Mouse (Mus musculus): ENCODE data around the gene Eaf2. TPM values are rescaled to one million over a fixed set of nuclear protein-coding genes. Genes with fewer than 3 reads are reported as not detected.

Gene Eaf2
- polyA plus RNA-seq, 1 experiment = 0.04 TPM

DNA sequence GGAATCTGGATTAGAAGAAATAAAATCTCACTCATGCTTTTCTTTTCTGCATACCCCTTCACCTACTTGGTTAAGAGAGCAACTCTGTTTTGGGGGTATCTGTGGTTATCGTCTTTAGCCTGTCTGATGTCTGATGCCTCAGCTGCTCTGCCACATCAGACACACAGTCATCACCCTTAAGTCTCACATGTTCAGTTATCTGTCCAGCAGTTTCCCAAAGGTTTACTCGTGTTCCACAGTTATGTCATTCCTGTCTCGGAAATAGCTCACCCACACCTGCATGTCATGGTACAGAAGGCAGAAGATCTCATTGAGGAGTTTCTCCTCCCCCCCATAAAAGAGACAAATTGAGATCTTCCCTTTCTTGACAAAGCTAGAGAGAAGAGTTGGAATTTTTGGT, 54.1 kb downstream of the Eaf2 start:
- Histone ChIP-seq H3K36me3 (ENCODE audit: control insufficient read depth) (no peaks in the 10 kb centered on the region), H3K27me3 (ENCODE audit: control insufficient read depth) (peaks cover 6% of the 10 kb centered on the region), H3K9me3 (ENCODE audit: control insufficient read depth, low read length) (no peaks in the 10 kb centered on the region), H3K4me1 (ENCODE audit: control insufficient read depth) (peaks cover 4% of the 10 kb centered on the region), H3K4me3 (replicated peaks) (no peak overlapping the region)
- TF ChIP-seq GATA1 (IDR thresholded peaks at IDR 0.05; ENCODE audit: low read length) (no peak), TAL1 (IDR thresholded peaks at IDR 0.05; ENCODE audit: low read length) (no peak)

DNA sequence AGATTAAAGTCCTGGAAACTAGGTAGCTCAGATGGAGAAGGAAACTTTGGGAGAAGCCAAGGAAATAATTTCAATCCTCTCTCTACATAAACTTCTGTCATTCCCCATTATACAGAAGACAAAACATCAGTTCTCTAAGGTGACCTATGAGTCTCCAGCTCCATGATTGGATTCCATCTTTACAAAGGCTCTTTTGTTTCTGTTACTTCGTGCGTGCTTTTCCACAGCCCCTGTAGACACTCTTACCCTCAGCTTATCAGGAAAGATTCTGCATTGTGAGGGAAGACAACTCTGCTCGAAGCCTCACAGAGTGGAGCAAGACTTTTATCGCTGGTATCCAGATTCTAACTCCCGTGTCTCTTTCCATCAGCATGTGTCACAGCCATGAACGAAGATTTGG, 54.8 kb downstream of the Eaf2 start:
- Histone ChIP-seq H3K4me1 (ENCODE audit: control insufficient read depth) (peaks cover 7% of the 10 kb centered on the region), H3K27me3 (ENCODE audit: control insufficient read depth) (peaks cover 4% of the 10 kb centered on the region), H3K36me3 (ENCODE audit: control insufficient read depth) (no peaks in the 10 kb centered on the region), H3K4me3 (replicated peaks) (no peak overlapping the region), H3K9me3 (ENCODE audit: control insufficient read depth, low read length) (no peaks in the 10 kb centered on the region)
- TF ChIP-seq GATA1 (IDR thresholded peaks at IDR 0.05; ENCODE audit: low read length) = no peak
- TF ChIP-seq TAL1 (IDR thresholded peaks at IDR 0.05; ENCODE audit: low read length) = no peak

GRCm38 (mm10) chr16:36817321-36817926, 57.4 kb downstream of the Eaf2 start:
- Histone ChIP-seq H3K27me3 (ENCODE audit: control insufficient read depth) (no peaks in the 10 kb centered on the region), H3K4me3 (replicated peaks) (no peak overlapping the region), H3K4me1 (ENCODE audit: control insufficient read depth) (peaks cover 12% of the 10 kb centered on the region), H3K36me3 (ENCODE audit: control insufficient read depth) (no peaks in the 10 kb centered on the region), H3K9me3 (ENCODE audit: control insufficient read depth, low read length) (no peaks in the 10 kb centered on the region)
- TF ChIP-seq TAL1 (IDR thresholded peaks at IDR 0.05; ENCODE audit: low read length) = no peak
- no peak for TF ChIP-seq GATA1 (IDR thresholded peaks at IDR 0.05; ENCODE audit: low read length)

GRCm38 (mm10) chr16:36816916-36817315, 57.9 kb downstream of the Eaf2 start:
- H3K4me3 ChIP-seq (replicated peaks) = no peak overlapping the region
- TF ChIP-seq TAL1 (IDR thresholded peaks at IDR 0.05; ENCODE audit: low read length) (no peak), GATA1 (IDR thresholded peaks at IDR 0.05; ENCODE audit: low read length) (no peak)
- no peaks in the 10 kb centered on the region for H3K9me3 ChIP-seq (ENCODE audit: control insufficient read depth, low read length)
- no peaks in the 10 kb centered on the region for H3K36me3 ChIP-seq (ENCODE audit: control insufficient read depth)
- H3K27me3 ChIP-seq (ENCODE audit: control insufficient read depth) = no peaks in the 10 kb centered on the region
- H3K4me1 ChIP-seq (ENCODE audit: control insufficient read depth) = peaks cover 12% of the 10 kb centered on the region

GRCm38 (mm10) chr16:36813680-36814079, 61.1 kb downstream of the Eaf2 start:
- Histone ChIP-seq H3K36me3 (ENCODE audit: control insufficient read depth) (no peaks in the 10 kb centered on the region), H3K9me3 (ENCODE audit: control insufficient read depth, low read length) (no peaks in the 10 kb centered on the region), H3K4me3 (replicated peaks) (no peak overlapping the region), H3K27me3 (ENCODE audit: control insufficient read depth) (no peaks in the 10 kb centered on the region), H3K4me1 (ENCODE audit: control insufficient read depth) (peaks cover 10% of the 10 kb centered on the region)
- TF ChIP-seq GATA1 (IDR thresholded peaks at IDR 0.05; ENCODE audit: low read length) = no peak
- peak; percentile 52 for TF ChIP-seq TAL1 (IDR thresholded peaks at IDR 0.05; ENCODE audit: low read length)

- no peaks in the 10 kb centered on the region for H3K27me3 ChIP-seq (ENCODE audit: control insufficient read depth)
- H3K9me3 ChIP-seq (ENCODE audit: control insufficient read depth, low read length) = no peaks in the 10 kb centered on the region
- no peak overlapping the region for H3K4me3 ChIP-seq (replicated peaks)
- peaks cover 3% of the 10 kb centered on the region for H3K4me1 ChIP-seq (ENCODE audit: control insufficient read depth)
- H3K36me3 ChIP-seq (ENCODE audit: control insufficient read depth) = no peaks in the 10 kb centered on the region
- TF ChIP-seq GATA1 (IDR thresholded peaks at IDR 0.05; ENCODE audit: low read length) = no peak
- TF ChIP-seq TAL1 (IDR thresholded peaks at IDR 0.05; ENCODE audit: low read length) = no peak
These were observed 66.2 kb downstream of the Eaf2 start for GRCm38 (mm10) chr16:36808616-36809015.

DNA sequence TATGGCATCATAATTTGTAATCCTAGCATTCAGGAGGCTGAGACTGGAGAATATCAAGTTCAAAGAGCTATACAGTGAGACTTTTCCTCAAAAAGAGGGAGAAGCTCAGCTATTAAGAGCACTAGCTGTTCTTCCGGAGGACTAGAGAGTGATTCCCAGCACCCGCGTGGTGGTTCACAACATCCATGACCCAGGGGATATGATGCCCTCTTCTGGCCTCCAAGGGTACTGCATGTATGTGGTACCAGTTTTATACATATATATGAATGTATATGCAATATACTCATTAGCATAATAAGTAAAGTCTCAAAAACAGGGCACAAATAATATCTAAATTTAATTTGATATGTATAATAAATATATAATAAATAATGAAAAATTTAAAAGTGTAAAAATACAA, 72.4 kb downstream of the Eaf2 start:
- Histone ChIP-seq H3K36me3 (ENCODE audit: control insufficient read depth) (no peaks in the 10 kb centered on the region), H3K9me3 (ENCODE audit: control insufficient read depth, low read length) (peaks cover 2% of the 10 kb centered on the region; the same call in 1 of the 2 replicates), H3K27me3 (ENCODE audit: control insufficient read depth) (no peaks in the 10 kb centered on the region), H3K4me3 (replicated peaks) (no peak overlapping the region), H3K4me1 (ENCODE audit: control insufficient read depth) (no peaks in the 10 kb centered on the region)
- TF ChIP-seq GATA1 (IDR thresholded peaks at IDR 0.05; ENCODE audit: low read length) (no peak), TAL1 (IDR thresholded peaks at IDR 0.05; ENCODE audit: low read length) (no peak)

GRCm38 (mm10) chr16:36798334-36798733, 76.5 kb downstream of the Eaf2 start:
- no peak overlapping the region for H3K4me3 ChIP-seq (replicated peaks)
- H3K27me3 ChIP-seq (ENCODE audit: control insufficient read depth) = no peaks in the 10 kb centered on the region
- peaks cover 2% of the 10 kb centered on the region; the same call in 1 of the 2 replicates for H3K9me3 ChIP-seq (ENCODE audit: control insufficient read depth, low read length)
- no peaks in the 10 kb centered on the region for H3K36me3 ChIP-seq (ENCODE audit: control insufficient read depth)
- TF ChIP-seq TAL1 (IDR thresholded peaks at IDR 0.05; ENCODE audit: low read length) (no peak), GATA1 (IDR thresholded peaks at IDR 0.05; ENCODE audit: low read length) (no peak)
- no peaks in the 10 kb centered on the region for H3K4me1 ChIP-seq (ENCODE audit: control insufficient read depth)

DNA sequence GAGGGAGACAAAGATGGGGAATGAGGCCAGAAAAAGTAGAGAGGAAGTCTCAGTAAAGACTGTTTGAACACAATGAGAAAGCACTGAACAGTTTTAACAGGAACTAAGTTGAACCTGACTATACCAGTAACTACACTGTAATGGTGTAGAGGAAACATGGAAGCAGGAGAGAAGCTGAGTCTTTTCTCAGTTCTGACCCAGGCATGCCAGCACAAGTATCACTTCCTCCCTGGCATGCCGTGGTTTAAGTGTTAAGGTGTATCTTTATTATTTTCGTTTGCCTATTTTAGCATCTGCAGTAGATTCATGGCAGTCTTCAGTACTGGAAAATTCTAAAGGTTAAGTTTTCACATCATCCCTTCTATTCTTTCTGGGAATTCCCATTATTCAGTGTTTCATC, 79.8 kb downstream of the Eaf2 start:
- Histone ChIP-seq H3K9me3 (ENCODE audit: control insufficient read depth, low read length) (no peaks in the 10 kb centered on the region), H3K4me1 (ENCODE audit: control insufficient read depth) (no peaks in the 10 kb centered on the region), H3K27me3 (ENCODE audit: control insufficient read depth) (no peaks in the 10 kb centered on the region), H3K4me3 (replicated peaks) (no peak overlapping the region), H3K36me3 (ENCODE audit: control insufficient read depth) (no peaks in the 10 kb centered on the region)
- TF ChIP-seq GATA1 (IDR thresholded peaks at IDR 0.05; ENCODE audit: low read length) (no peak), TAL1 (IDR thresholded peaks at IDR 0.05; ENCODE audit: low read length) (no peak)

DNA sequence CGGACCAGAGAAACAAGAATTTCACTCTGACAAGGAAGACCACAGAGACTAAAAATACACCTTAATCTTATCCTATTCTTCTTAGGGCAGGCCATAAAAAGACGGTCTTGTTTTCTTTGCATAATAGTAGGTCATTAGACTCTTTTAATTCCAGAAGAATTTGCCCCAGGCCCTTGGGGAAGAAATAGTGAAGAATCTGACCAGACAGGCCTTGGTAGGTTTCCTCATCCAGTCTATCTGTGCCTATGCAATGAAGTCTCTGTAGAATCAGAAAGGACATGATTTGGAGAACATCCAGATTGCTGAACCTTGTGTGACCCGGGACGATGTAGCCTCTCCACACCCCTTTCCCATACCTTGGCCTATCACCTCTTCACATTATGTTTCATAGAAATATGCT, 84.6 kb downstream of the Eaf2 start:
- TF ChIP-seq TAL1 (IDR thresholded peaks at IDR 0.05; ENCODE audit: low read length) = no peak
- TF ChIP-seq GATA1 (IDR thresholded peaks at IDR 0.05; ENCODE audit: low read length) = no peak
- Histone ChIP-seq H3K36me3 (ENCODE audit: control insufficient read depth) (no peaks in the 10 kb centered on the region), H3K9me3 (ENCODE audit: control insufficient read depth, low read length) (no peaks in the 10 kb centered on the region), H3K4me3 (replicated peaks) (no peak overlapping the region), H3K4me1 (ENCODE audit: control insufficient read depth) (no peaks in the 10 kb centered on the region), H3K27me3 (ENCODE audit: control insufficient read depth) (no peaks in the 10 kb centered on the region)
